Mouse (Mus musculus) layer of hippocampus, postnatal 36 days (tissue): ENCODE data around the gene Olfr315. TPM values are rescaled to one million over a fixed set of nuclear protein-coding genes. Genes with fewer than 3 reads are reported as not detected.
"Not testable (repeated sequence)": the region's sequence is repeated elsewhere in the genome, so short reads cannot be mapped to it uniquely, and the experiment has no call there.

Experiments used
- DNase-seq, 2 experiments: peaks; one replicate each; pipeline ENCODE4 v3.0.0; 2022
- total RNA-seq, 2 experiments: library from RNA; stranded (reverse); gene quantifications; 2 replicates each; pipeline ENCODE4 v1.2.3; 2021

The Olfr315 gene
- total RNA-seq, 2 experiments from 2014 or later = not detected

DNA sequence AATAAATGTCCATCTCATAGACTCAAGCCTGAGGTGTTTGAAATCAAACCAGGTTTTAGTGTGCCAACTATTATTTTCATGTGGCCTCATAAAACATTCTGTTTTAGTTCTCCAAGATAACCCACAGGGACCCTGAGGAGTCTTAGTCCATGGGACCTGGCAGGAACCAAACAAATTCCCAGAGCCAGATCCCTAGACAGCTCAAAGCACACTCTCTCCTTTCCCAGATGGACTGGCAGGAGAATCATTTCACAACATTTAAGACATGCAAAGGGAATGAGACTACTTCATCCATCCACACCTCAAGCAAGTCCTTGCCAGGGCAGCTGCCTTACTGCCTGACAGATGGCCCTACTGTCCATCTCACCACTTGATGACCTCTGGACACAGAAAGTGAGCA is 55.9 kb downstream of the Olfr315 start, which contains the start of gene Olfr312:
Olfr312 (plus strand) TSS at position 301 of the 400 bp plus-strand sequence.
- not testable (repeated sequence) for DNase-seq

DNA sequence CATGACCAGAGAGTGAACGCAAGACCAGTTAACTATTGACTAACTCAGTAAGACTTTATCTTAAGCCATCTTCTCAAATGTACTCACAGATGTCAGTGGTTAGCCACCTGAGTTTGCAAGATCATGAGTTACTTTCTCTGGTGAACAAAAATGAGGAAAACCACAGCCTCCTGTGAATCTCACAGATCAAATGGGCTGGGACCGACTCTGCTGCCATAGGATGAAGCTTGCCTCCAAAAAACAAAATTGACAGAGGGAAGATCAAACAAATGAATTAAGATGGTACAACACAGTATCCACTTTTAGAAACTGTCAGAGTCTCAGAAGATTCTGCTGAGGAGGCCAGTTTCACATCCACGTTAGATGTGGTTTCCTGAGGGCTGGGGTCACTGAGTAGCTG is 56.8 kb downstream of the Olfr315 start:
- DNase-seq = no peak

Other genes starting within 250 kb of the Olfr315 start
- gene Olfr330, start 238.4 kb upstream of the Olfr315 start, total RNA-seq = not detected
- not detected for gene Olfr329-ps, start 226.8 kb upstream of the Olfr315 start, total RNA-seq
- under 1 TPM in 1 of 2 experiments, not detected in 1; 0.15 TPM for gene Olfr328, start 217.6 kb upstream of the Olfr315 start, total RNA-seq
- not detected for gene Olfr224, start 202.6 kb upstream of the Olfr315 start, total RNA-seq
- gene Olfr325, start 195.5 kb upstream of the Olfr315 start, total RNA-seq = not detected
- not detected for gene Olfr324, start 178.1 kb upstream of the Olfr315 start, total RNA-seq
- gene 2210407C18Rik, start 157.1 kb upstream of the Olfr315 start, total RNA-seq = not detected
- not detected for gene Olfr323, start 142.7 kb upstream of the Olfr315 start, total RNA-seq
- not detected for gene Trim58, start 132.7 kb upstream of the Olfr315 start, total RNA-seq
- gene Olfr322, start 114.4 kb upstream of the Olfr315 start, total RNA-seq = not detected
- gene Olfr320, start 92.1 kb upstream of the Olfr315 start, total RNA-seq = not detected
- gene Olfr319, start 74.0 kb upstream of the Olfr315 start, total RNA-seq = not detected
- not detected for gene Olfr318, start 49.2 kb upstream of the Olfr315 start, total RNA-seq
- under 1 TPM in 1 of 2 experiments, not detected in 1; 0.20 TPM for gene Olfr317, start 34.0 kb upstream of the Olfr315 start, total RNA-seq
- gene Olfr316, start 20.5 kb upstream of the Olfr315 start, total RNA-seq = under 1 TPM; 0.45 to 0.48 TPM
- not detected for gene Olfr314, start 9.8 kb downstream of the Olfr315 start, total RNA-seq
- 1 to 10 TPM; 5.9 to 7.5 TPM for gene Fam183b, start 28.8 kb downstream of the Olfr315 start, total RNA-seq
- gene Olfr313, start 41.8 kb downstream of the Olfr315 start, total RNA-seq = not detected
- not detected for gene Olfr312, start 56.0 kb downstream of the Olfr315 start, total RNA-seq
- not detected for gene Olfr311, start 66.1 kb downstream of the Olfr315 start, total RNA-seq
- 10 to 100 TPM; 19.3 to 20.0 TPM for gene Gm12258, start 74.0 kb downstream of the Olfr315 start, total RNA-seq
- gene 2810021J22Rik, start 94.0 kb downstream of the Olfr315 start, total RNA-seq = 10 to 100 TPM in 1 of 2 experiments, 1 to 10 TPM in 1; 9.7 to 12.2 TPM
- gene Zfp39, start 131.0 kb downstream of the Olfr315 start, total RNA-seq = 1 to 10 TPM; 8.4 to 9.2 TPM
- gene Btnl10, start 144.7 kb downstream of the Olfr315 start, total RNA-seq = under 1 TPM in 1 of 2 experiments, not detected in 1; 0.12 TPM
- 100 to 1,000 TPM; 478 to 523 TPM for gene Rnf187, start 165.7 kb downstream of the Olfr315 start, total RNA-seq
- 10 to 100 TPM; 88.8 to 93.5 TPM for gene Hist3h2ba, start 175.7 kb downstream of the Olfr315 start, total RNA-seq
- gene Hist3h2a, start 181.5 kb downstream of the Olfr315 start, total RNA-seq = 10 to 100 TPM; 73.2 to 83.2 TPM
- gene Trim17, start 181.5 kb downstream of the Olfr315 start, total RNA-seq = 1 to 10 TPM; 5.6 to 6.2 TPM
- gene Trim11, start 204.9 kb downstream of the Olfr315 start, total RNA-seq = 10 to 100 TPM; 28.8 to 29.3 TPM